Mouse (Mus musculus): Measurements from ENCODE around the gene L3hypdh.
"Not testable (repeated sequence)": the region's sequence is repeated elsewhere in the genome, so short reads cannot be mapped to it uniquely, and the experiment has no call there.

The L3hypdh gene

GRCm38 (mm10) chr12:72053851-72054250 lies 31.4 kb downstream of the L3hypdh start:
- peak; percentile 54 for DNase-seq (ENCODE audit: low read depth, low spot score)

GRCm38 (mm10) chr12:72053303-72053702 lies 31.9 kb downstream of the L3hypdh start:
- peak; percentile 41 for DNase-seq (ENCODE audit: low read depth, low spot score)

- no peak for DNase-seq (ENCODE audit: low read depth, low spot score)
Observed at GRCm38 (mm10) chr12:72052571-72052970, 32.7 kb downstream of the L3hypdh start.

DNA sequence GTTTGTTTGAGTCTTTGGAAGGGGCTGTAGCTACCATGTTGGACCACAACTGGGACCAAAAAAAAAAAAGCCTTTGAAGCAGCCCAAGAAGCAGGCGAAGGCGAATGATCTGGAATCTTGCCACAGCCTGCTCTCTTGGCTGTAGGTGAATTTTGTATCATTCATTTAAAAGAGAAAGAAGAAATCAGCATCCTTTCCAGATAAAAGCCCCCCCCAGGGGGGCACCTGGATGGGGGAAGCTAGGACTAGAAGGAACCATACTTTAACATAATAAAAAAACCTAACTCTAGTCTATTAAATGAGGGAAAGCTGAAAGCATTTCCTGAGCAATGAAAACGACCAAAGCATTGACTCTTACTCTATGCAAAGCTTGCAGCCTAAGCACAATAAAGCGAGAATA lies 34.4 kb downstream of the L3hypdh start:
- DNase-seq (ENCODE audit: low read depth, low spot score), result no peak

- not testable (repeated sequence) for DNase-seq (ENCODE audit: low read depth, low spot score)
Observed at GRCm38 (mm10) chr12:72050156-72050555, 35.1 kb downstream of the L3hypdh start.

DNA sequence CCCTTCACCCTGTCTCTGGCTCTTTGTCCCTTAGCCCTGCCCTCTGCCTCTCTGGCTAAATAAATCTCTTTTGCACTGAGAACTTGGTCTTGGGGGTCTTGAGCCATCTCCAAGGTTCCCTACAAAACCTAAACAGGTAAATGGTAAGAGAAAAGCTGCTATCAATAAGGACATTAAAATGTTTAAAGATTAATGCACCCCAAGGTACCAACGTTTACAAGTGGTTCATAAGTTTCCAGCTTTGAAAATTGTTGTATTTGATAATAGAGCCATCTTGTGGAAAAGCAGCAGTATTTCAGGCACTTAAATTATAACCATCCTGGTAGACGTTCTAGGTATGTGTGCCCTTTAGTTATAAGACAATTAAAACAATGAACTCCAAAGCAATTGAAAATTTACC lies 37.7 kb downstream of the L3hypdh start:
- no peak for DNase-seq (ENCODE audit: low read depth, low spot score)

DNA sequence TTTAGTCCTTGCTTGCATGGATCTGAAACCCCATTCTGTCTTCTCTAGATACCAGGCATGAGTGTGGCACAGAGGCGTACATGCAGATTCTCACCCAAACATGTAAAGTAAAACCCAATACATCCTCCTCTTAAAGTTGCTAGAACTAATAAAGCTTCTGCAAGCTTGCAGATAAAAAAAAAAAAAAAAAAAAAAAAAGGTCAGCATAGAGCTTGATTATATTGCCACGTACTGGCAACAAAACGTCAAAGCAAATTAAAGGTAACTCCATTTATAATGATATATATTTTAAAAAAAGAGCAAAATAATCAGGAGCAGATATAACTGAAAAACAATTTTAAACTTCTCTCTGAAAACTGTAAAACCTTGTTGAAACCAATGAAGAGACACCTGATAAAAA lies 44.0 kb downstream of the L3hypdh start:
- DNase-seq (ENCODE audit: low read depth, low spot score), result no peak

GRCm38 (mm10) chr12:72039501-72039900 lies 45.7 kb downstream of the L3hypdh start:
- no peak for DNase-seq (ENCODE audit: low read depth, low spot score)

DNA sequence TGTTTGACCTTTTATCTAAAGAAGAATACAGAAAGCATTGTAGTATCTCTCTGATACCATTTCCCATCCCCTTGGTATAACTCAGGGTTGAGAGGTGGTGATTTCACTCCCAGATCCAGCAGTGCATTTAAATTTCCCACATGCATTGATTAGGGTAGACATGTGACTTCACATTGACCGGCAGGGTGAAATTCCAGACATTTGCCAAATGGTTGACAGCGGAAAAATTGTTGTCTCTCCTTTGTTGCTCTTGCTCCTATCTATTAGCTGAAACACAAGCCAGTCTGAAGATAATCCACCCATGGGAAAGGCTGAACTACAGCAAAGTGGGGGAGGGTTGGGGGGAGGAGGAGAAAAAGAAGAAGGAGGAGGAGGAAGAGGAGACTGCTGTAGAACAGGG lies 46.4 kb downstream of the L3hypdh start:
- no peak for DNase-seq (ENCODE audit: low read depth, low spot score)

DNA sequence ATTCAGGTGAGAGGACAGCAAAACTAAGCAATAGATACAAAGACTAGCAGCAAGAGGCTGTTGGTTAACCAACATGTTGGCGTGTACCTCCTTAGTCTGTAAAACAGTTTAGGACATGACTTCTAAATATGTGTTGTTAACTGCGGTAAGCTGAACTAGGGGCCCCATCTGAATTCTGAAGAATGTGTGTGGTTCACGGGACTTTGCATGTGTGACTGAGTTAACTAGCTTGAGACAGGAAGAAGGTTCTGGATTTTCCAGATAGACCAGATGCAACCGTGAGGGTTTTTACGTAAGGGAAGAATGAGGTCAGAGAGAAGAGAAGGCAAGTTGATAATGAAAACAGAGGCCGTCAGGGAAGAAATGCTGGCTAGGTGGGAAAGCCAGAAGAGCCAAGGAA lies 48.2 kb downstream of the L3hypdh start:
- no peak for DNase-seq (ENCODE audit: low read depth, low spot score)

GRCm38 (mm10) chr12:72036097-72036661 lies 49.1 kb downstream of the L3hypdh start:
- DNase-seq (ENCODE audit: low read depth, low spot score), result no peak

DNA sequence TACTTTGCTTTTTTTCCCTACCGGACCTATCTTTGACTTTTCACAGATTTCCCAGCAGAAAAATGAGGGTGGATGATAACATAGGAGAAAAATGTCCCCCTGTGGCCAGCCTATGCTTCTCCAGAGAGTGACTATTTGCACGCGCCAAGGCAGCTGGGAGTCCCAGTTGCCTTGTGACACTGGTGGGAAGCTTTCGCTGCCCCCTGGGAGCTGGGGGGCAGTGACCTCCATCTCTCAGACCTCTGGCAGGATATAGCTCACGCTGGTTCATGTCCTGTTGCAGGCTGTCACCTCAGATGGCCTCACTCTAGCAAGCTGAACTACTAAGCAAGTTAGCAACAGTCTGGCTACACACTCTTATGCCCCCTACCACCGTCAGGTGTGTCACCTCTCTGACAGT lies 53.4 kb downstream of the L3hypdh start:
- no peak for DNase-seq (ENCODE audit: low read depth, low spot score)

GRCm38 (mm10) chr12:72031171-72031570 lies 54.1 kb downstream of the L3hypdh start:
- DNase-seq (ENCODE audit: low read depth, low spot score), result no peak

GRCm38 (mm10) chr12:72025275-72025795 lies 59.9 kb downstream of the L3hypdh start:
- DNase-seq (ENCODE audit: low read depth, low spot score), result no peak

DNA sequence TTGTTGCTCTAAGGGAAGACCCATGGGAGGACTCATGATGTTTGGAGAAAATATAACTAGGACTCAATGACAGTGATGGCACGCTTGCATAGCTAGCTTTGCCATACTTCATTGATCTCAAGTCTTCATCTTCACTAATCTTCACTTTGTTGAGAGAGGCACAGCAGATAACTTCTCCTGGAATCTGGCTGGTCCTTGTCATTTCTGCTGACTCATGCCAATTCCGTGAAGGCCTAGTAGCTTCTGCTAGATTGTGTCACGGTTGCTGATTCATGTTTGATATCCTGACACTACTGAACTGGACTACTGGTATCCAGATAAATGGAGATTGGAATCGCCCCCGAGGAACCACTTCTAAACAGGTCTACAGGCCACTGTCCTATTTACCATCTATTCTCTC lies 61.7 kb downstream of the L3hypdh start:
- DNase-seq (ENCODE audit: low read depth, low spot score), result no peak
